Mouse (Mus musculus) embryo, embryonic 11 days (tissue): Measurements from ENCODE around the gene Cox4i1.

ENCODE experiments used
- DNase-seq: peaks from one replicate; pipeline ENCODE4 v3.0.0-alpha.2; 2015

The Cox4i1 gene

DNA sequence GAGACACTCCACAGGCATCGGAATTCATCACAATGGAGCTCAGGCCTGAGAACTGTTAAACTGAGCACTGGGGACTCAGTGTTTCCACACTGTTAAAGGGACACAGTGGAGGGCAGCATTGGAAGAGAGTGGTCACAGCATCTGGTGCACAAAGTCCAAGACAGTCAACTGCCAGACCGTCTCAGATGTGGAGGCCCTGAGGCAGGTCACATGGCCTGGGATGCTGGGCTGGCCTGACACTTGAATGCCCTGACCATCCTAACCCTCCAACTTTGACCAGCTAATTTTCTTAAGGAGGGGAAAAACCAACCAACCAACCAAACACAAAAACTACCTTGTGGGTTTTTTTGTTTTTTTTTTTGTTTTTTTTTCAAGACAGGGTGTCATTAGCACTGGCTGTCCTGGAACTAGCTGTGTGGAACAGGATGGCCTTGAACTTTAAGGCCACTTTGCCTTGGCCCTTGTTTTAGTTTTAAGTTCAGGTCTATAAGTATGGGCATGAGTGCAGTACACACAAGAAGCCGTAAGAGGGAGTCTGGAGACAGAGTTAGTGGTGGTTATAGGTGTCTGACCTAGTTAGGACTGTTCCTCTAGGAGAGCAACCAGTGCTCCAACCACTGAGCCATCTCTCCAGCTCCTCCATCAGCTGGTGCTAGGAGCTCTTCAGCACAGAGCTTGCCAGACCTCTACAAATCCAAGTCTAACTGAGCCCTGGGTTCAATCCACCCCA lies 2.1 kb upstream of the Cox4i1 start:
- DNase-seq, result peak; percentile 10

GRCm38 (mm10) chr8:120666807-120667470 lies 1.1 kb upstream of the Cox4i1 start:
- DNase-seq, result peak; percentile 12

GRCm38 (mm10) chr8:120668374-120668905 lies 418 bp downstream of the Cox4i1 start, which contains the start of gene Emc8:
Emc8 (minus strand) TSS chr8:120668573.
- no peak for DNase-seq

- DNase-seq, result peak; percentile 14
Observed at GRCm38 (mm10) chr8:120671775-120672174, 3.8 kb downstream of the Cox4i1 start.

- DNase-seq, result no peak
Observed at GRCm38 (mm10) chr8:120672626-120673229, 4.7 kb downstream of the Cox4i1 start.

GRCm38 (mm10) chr8:120673298-120673697 lies 5.3 kb downstream of the Cox4i1 start:
- no peak for DNase-seq

DNA sequence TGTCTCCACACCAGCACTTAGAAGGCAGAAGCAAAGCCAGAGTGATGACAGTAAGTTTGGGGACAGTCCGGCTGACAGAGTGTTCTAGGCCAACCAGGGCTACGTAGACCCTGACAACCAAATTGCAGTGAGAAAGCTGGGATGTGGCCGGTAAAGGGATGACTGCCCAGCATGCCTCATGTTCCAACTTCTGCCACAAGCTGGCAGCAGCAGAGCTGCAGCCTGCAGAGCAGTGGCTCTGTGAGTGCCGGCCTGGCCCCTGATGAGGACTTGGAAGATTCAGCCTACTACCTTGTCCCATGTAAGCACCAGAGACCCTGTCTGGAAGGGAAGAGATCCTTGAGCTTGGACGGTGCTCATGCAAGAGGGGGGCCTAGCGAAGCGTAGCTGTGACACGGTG lies 7.7 kb downstream of the Cox4i1 start:
- DNase-seq, result no peak

GRCm38 (mm10) chr8:120678447-120678846 lies 10.4 kb downstream of the Cox4i1 start:
- peak; percentile 90 for DNase-seq

- no peak for DNase-seq
Observed at GRCm38 (mm10) chr8:120679629-120680387, 11.8 kb downstream of the Cox4i1 start.

DNA sequence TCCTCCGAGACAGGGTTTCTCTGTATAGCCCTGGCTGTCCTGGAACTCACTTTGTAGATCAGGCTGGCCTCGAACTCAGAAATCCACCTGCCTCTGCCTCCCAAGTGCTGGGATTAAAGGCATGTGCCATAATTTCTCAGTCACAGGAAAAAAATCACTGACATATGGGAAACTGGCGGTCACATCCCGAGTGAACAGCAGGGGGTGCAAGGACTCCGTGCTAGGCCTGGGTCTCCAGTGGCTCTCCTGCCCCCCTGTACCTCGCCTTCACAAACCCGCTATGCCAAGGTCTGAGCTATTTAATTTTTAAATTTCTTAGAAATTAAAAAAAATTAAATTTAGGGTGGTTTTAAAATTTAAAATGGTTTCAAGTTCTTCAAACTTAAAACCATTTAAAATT lies 12.4 kb downstream of the Cox4i1 start:
- peak; percentile 66 for DNase-seq

DNA sequence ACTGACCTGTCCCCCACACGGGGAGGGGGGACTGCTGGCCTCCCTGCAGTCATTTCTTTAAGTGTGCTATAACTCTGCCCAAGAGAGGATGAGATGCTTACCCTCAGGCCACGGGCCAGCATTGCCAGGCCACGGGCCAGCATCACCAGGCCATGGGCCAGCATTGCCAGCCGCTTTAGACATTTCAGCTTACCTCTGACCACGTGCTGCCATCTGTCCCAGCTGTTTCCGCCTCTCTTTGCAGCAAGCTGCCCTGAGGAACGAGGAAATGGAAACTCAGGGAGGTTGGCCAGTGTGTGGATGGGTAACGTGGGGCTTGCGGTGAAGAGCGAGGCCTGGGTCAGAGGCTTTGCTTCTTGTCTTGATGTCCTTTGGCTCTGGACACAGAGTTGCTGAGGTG lies 13.1 kb downstream of the Cox4i1 start:
- no peak for DNase-seq

- peak; percentile 81 for DNase-seq
Observed at GRCm38 (mm10) chr8:120683602-120684001, 15.6 kb downstream of the Cox4i1 start.

DNA sequence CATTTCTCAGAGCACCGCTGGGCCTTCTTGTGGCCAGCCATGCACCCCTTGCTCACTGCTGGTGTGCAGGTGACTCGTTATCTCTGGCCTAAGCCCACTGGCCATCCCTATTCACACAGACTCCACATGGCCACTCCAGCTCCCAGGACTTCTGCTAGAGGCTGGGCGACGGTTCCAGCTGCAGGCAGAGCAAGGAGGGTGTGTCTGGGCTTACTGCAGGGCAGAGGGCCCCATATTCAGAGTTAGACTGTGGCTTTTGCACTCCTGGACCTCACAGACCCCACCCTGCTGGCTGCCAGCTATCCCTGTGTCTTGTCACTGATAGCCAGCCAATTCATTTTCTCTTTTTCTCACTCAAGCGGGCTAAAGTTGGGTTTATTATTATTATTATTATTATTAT lies 16.1 kb downstream of the Cox4i1 start:
- DNase-seq, result no peak

DNA sequence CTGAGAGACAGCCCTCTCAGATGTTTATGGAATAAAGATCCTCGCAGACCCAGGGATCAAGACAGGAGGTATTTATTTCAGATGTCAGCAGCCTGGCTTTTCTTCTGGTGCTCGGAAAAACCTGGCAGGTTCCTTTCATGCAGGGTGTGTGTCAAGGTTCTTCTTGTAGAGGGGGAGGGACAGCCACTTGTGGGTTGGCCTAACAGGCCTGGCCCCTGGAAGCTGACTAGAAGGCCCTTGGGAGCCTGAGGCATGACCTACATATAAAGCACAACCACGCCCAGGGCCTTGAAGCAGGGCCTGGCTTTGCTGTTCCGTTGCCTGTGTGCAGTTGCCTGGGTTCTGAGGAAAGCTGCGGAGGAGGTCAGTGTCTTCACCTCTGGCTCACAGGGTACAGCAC lies 17.1 kb downstream of the Cox4i1 start:
- no peak for DNase-seq

DNA sequence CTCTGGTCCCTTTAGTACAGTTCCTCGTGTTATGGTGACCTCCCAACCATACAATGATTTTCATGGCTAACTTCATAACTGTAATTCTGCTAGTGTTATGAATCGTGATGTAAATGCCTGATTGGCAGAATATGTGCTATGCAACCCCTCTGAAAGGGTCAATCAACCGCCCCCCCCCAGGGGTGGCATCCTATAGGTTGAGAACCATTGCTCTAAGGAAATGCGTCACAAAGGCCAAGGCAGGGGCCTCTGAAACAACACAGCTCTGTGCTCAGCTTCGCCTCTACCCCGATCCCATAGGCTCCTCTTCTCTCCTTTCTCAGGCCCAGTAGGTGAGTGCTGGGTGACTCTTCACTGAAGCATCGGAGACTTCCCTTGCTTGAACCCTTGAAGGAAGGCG lies 17.6 kb downstream of the Cox4i1 start:
- no peak for DNase-seq

GRCm38 (mm10) chr8:120686051-120686450 lies 18.0 kb downstream of the Cox4i1 start:
- DNase-seq, result no peak

DNA sequence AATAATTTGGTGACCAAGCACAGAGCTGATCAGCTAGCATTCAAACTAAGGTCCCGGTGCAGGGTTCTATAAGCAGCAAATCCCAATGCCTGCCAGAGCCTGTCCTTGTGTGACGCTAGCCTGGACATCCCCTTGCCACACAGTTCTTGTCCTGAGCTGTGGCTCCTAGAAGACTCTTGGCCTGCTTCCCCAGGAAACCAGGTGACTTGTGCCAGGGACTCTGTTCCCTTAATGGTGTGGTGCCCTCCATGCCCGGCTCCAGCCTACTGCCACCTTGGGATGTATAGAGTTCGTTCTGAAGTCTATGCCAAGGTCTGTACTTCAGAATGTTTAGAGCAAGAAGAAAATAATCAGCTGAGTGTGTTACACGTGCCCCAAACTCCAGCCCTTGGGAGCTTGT lies 18.6 kb downstream of the Cox4i1 start:
- DNase-seq, result no peak

DNA sequence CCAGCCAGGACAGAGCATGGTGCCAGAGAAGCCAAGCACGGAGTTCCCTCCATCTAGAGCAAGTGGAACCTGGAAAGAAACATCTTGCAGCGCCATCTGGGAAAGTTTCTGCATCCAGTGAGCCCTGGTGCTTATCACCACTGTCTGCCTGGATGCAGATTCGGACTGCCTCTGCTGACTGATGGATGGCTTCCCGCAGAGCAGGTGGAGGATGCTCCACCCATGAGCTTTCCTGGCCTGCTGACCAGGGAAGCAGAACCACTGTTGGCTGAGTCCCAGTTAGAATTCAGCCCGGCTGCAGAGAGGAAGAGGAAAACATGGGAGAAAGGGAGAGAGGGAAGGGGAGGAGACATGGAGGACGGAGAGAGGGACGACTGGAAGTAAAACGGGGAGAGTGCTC lies 19.8 kb downstream of the Cox4i1 start:
- no peak for DNase-seq

DNA sequence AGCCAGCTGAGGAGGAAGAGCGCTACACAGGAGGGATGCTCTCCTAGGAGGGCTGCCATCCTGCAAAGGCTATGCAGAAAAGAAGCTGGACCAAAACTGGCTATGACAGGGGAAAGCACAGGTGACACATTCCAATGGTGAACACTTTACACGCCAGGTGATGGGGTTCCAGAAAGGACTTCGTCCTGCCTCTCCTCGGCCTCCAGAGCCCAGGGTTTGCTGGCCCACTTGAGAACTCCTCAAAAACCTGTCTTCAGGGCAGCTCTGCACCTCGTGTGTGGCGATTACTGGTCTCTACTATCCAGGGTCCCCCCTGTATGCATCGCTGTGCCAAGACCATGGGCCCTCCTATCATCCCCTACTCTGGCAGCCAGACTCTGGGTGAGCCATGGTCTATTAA lies 20.5 kb downstream of the Cox4i1 start:
- DNase-seq, result no peak

DNA sequence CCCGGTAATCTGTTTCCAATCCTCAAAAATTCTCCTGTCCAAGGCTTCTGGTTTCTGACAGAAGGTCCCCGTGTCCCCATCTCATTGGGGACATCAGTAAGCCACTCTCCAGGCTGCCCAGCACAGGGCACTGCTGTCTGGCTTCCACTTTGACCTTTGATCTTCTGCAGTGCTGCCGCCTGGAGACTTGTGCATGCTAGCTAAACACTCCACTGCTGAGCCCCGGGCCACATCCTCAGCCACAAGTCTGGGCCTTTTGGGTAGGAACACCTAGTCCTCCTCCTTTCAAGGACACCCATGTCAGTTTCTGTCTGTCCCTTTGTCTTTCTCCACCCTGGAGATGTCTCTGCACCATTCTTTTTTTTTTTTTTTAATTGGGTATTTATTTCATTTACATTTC lies 24.9 kb downstream of the Cox4i1 start:
- no peak for DNase-seq

DNA sequence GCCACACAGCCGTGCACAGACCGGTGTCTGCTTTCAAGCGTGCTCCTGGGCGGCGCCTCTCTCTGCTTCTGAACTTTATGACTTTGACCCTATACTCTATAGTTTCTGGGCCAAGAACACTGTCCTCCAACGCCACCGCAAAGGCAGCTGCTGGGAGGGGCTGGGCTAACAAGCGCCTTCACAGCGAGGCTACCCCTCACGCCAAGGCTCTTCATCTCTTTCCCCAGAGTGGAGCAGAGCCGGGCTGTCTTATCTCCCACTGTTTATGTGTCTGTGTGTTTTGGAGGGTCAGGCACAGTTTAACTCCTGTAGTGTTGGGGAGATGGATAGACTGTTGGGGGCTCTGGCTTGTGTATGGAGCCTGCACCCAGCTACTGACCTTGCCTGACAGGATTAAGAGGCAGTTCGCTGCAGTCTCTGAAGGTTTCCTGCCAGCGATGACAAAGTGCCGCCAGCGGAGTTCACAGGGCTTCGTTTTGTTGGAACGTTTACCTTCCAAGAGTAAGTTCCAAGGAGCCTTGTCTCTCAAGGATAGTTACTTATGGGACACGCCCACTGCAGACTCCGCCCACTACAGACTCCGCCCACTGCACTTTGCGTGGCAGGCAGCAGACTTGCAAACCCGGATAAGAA lies 26.0 kb downstream of the Cox4i1 start:
- peak; percentile 45 for DNase-seq

GRCm38 (mm10) chr8:120696401-120697153 lies 28.6 kb downstream of the Cox4i1 start:
- DNase-seq, result peak; percentile 33
